Mouse (Mus musculus) embryonic fibroblast, embryonic 13.5 days (primary cell): Measurements from ENCODE around the gene Ap2a1. TPM values are rescaled to one million over a fixed set of nuclear protein-coding genes. Genes with fewer than 3 reads are reported as not detected.

Experiments
- H3K27ac ChIP-seq: 2 replicates; pipeline ENCODE4 v1.5.1; 2012; ENCODE audit warnings: low read length, control low read depth, inconsistent platforms; ENCODE audit not compliant: insufficient read depth
- H3K4me1 ChIP-seq: 2 replicates; pipeline ENCODE4 v1.6.1; 2011; ENCODE audit warnings: low read length; ENCODE audit not compliant: control insufficient read depth, insufficient read depth
- H3K4me3 ChIP-seq: 2 replicates; pipeline ENCODE4 v1.5.1; 2011; ENCODE audit warnings: mild to moderate bottlenecking, control low read depth, low read length; ENCODE audit not compliant: insufficient read depth
- CTCF ChIP-seq: IDR thresholded peaks from 2 replicates; pipeline ENCODE4 v1.5.1; 2011; ENCODE audit warnings: mild to moderate bottlenecking, control low read depth, low read length, moderate library complexity, borderline replicate concordance; ENCODE audit not compliant: insufficient read depth
- POLR2A ChIP-seq: IDR thresholded peaks from 2 replicates; pipeline ENCODE4 v1.6.1; 2011; ENCODE audit warnings: low read depth, mild to moderate bottlenecking, control low read depth, low read length, moderate library complexity
- polyA plus RNA-seq: library from polyadenylated mRNA; stranded (reverse); fragments of >200 nt; gene quantifications from 2 replicates; pipeline ENCODE4 v1.2.4, GENCODE M21; 2011; ENCODE audit warnings: low read depth; ENCODE audit not compliant: missing spikeins, insufficient read length

Gene Ap2a1
- polyA plus RNA-seq, 1 experiment = 129 TPM

GRCm38 (mm10) chr7:44854356-44855031 lies 74.8 kb downstream of the Ap2a1 start:
- H3K27ac ChIP-seq = peak overlapping the region; percentile 85
- peaks cover 13% of the 10 kb centered on the region for H3K4me1 ChIP-seq
- peak overlapping the region; percentile 30 for H3K4me3 ChIP-seq
- peak; percentile 54 for TF ChIP-seq POLR2A
- no peak for TF ChIP-seq CTCF

DNA sequence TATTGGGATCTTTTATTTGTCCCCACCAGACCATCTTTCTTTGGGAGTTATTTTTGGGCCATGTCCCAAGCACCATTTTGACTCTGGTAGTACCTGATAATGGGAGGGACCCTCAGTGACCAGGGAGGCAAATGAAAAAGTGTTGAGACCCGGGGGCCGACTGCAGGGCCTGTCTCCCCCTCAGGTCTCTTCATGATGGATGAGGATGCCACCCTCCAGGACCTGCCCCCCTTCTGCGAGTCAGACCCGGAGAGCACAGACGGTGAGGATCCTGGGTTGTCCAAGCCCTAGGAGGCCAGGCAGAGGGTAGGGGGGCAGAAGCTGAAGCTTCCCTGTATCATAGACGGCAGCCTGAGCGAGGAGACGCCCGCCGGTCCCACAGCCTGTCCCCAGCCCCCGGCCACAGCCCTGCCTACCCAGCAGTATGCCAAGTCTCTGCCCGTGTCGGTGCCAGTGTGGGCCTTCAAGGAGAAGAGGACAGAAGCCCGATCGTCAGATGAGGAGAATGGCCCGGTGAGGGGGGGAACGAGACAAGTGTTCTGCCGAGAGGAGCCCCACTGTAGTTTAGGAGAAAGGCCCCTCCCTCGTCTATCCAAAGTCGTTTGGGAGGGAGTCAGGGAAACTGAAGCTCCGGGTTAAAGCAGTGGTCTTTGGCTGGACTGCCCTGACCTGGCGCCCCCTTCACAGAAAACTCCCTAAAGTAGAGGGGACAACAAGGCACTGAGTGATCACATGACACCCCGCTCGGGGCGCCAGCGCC lies 75.5 kb downstream of the Ap2a1 start:
- H3K4me3 ChIP-seq = peak overlapping the region; percentile 30
- H3K27ac ChIP-seq = peak overlapping the region; percentile 85
- TF ChIP-seq CTCF (no peak), POLR2A (no peak; the same call in 1 of the 2 replicates)
- peaks cover 13% of the 10 kb centered on the region for H3K4me1 ChIP-seq

DNA sequence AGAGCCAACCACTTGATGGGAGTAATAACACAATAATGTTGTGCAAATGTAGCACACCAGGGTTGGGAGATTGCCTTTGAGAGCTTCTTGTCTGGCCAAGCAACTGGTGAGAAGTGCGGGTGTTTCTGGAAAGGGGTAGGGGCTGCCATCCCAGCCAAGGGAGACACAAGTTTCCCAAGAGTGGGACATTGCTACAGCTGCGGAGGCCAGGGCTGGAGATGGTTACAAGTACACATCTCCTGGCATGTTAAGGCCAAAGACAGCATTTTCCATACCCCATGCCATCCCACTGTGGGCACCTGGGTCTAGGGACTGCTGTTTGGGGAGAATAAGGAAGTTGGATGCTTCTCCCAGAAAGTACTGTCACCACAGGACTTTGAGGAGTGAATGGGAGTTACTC lies 76.2 kb downstream of the Ap2a1 start:
- TF ChIP-seq POLR2A = no peak
- no peak for TF ChIP-seq CTCF
- no peak overlapping the region for H3K27ac ChIP-seq
- H3K4me3 ChIP-seq = no peak overlapping the region
- H3K4me1 ChIP-seq = peaks cover 13% of the 10 kb centered on the region

- H3K27ac ChIP-seq = no peak overlapping the region
- peaks cover 16% of the 10 kb centered on the region for H3K4me1 ChIP-seq
- H3K4me3 ChIP-seq = no peak overlapping the region
- no peak for TF ChIP-seq CTCF
- no peak; the same call in 1 of the 2 replicates for TF ChIP-seq POLR2A
Measured at GRCm38 (mm10) chr7:44852259-44853027, 76.9 kb downstream of the Ap2a1 start.

- Histone ChIP-seq H3K4me1 (peaks cover 17% of the 10 kb centered on the region), H3K4me3 (no peak overlapping the region)
- no peak for TF ChIP-seq CTCF
- TF ChIP-seq POLR2A = 0 out of 2 replicates have a peak, but pooled peaks have one; percentile 23
Measured at GRCm38 (mm10) chr7:44851625-44852234, 77.6 kb downstream of the Ap2a1 start.

GRCm38 (mm10) chr7:44850789-44851624 lies 78.3 kb downstream of the Ap2a1 start:
- TF ChIP-seq POLR2A (no peak; the same call in 1 of the 2 replicates), CTCF (no peak)
- Histone ChIP-seq H3K4me1 (peaks cover 17% of the 10 kb centered on the region), H3K4me3 (peak overlapping the region; percentile 60), H3K27ac (peak overlapping the region; percentile 92)

More at GRCm38 (mm10) chr7:44851625-44852234, 77.6 kb downstream of the Ap2a1 start:
- H3K27ac ChIP-seq = no peak overlapping the region

Other genes with a start within 250 kb of the Ap2a1 start
- gene Izumo2, start 220.8 kb downstream of the Ap2a1 start, polyA plus RNA-seq = not detected in 2 replicates
- gene Vrk3, start 181.1 kb downstream of the Ap2a1 start, polyA plus RNA-seq = 26.3 and 27.4 TPM in 2 replicates
- gene Zfp473, start 178.4 kb downstream of the Ap2a1 start, polyA plus RNA-seq = 0.12 and 0.53 TPM in 2 replicates
- 41.1 and 41.2 TPM in 2 replicates for gene Nup62, start 113.4 kb downstream of the Ap2a1 start, polyA plus RNA-seq
- 2.1 and 2.3 TPM in 2 replicates for gene Il4i1, start 113.1 kb downstream of the Ap2a1 start, polyA plus RNA-seq
- 342 and 471 TPM in 2 replicates for gene Atf5, start 112.8 kb downstream of the Ap2a1 start, polyA plus RNA-seq
- 80.0 and 84.2 TPM in 2 replicates for gene Akt1s1, start 80.5 kb downstream of the Ap2a1 start, polyA plus RNA-seq
- 26.9 and 33.8 TPM in 2 replicates for gene Tbc1d17, start 80.4 kb downstream of the Ap2a1 start, polyA plus RNA-seq
- gene Pnkp, start 72.4 kb downstream of the Ap2a1 start, polyA plus RNA-seq = 24.7 and 30.6 TPM in 2 replicates
- 144 and 160 TPM in 2 replicates for gene Ptov1, start 59.7 kb downstream of the Ap2a1 start, polyA plus RNA-seq
- gene Med25, start 36.8 kb downstream of the Ap2a1 start, polyA plus RNA-seq = 33.4 and 42.8 TPM in 2 replicates
- 11.1 and 11.5 TPM in 2 replicates for gene Fuz, start 33.4 kb downstream of the Ap2a1 start, polyA plus RNA-seq
- gene Tsks, start 13.7 kb upstream of the Ap2a1 start, polyA plus RNA-seq = not detected in 2 replicates
- 68.9 and 82.5 TPM in 2 replicates for gene Cpt1c, start 45.4 kb upstream of the Ap2a1 start, polyA plus RNA-seq
- 403 and 439 TPM in 2 replicates for gene Prmt1, start 57.1 kb upstream of the Ap2a1 start, polyA plus RNA-seq
- 62.2 and 75.1 TPM in 2 replicates for gene Irf3, start 68.2 kb upstream of the Ap2a1 start, polyA plus RNA-seq
- gene Bcl2l12, start 69.2 kb upstream of the Ap2a1 start, polyA plus RNA-seq = 31.8 and 37.1 TPM in 2 replicates
- gene Scaf1, start 86.9 kb upstream of the Ap2a1 start, polyA plus RNA-seq = 75.4 and 79.8 TPM in 2 replicates
- gene Rras, start 88.5 kb upstream of the Ap2a1 start, polyA plus RNA-seq = 83.0 and 116 TPM in 2 replicates
- 15.4 and 16.9 TPM in 2 replicates for gene Prr12, start 123.4 kb upstream of the Ap2a1 start, polyA plus RNA-seq
- gene Nosip, start 132.9 kb upstream of the Ap2a1 start, polyA plus RNA-seq = 33.0 and 38.0 TPM in 2 replicates
- gene Prrg2, start 133.2 kb upstream of the Ap2a1 start, polyA plus RNA-seq = 15.1 and 17.5 TPM in 2 replicates
- 439 and 601 TPM in 2 replicates for gene Rcn3, start 162.7 kb upstream of the Ap2a1 start, polyA plus RNA-seq
- gene Fcgrt, start 174.4 kb upstream of the Ap2a1 start, polyA plus RNA-seq = 41.5 and 64.3 TPM in 2 replicates
- gene Rps11, start 194.9 kb upstream of the Ap2a1 start, polyA plus RNA-seq = 1,929 and 1,977 TPM in 2 replicates
- 3,288 and 3,370 TPM in 2 replicates for gene Rpl13a, start 199.3 kb upstream of the Ap2a1 start, polyA plus RNA-seq
- 1.8 TPM in 2 replicates for gene Gm45713, start 206.7 kb upstream of the Ap2a1 start, polyA plus RNA-seq
- 9.4 and 17.1 TPM in 2 replicates for gene Flt3l, start 206.9 kb upstream of the Ap2a1 start, polyA plus RNA-seq
- 45.6 and 56.2 TPM in 2 replicates for gene Pih1d1, start 224.8 kb upstream of the Ap2a1 start, polyA plus RNA-seq
- gene Aldh16a1, start 225.1 kb upstream of the Ap2a1 start, polyA plus RNA-seq = 24.9 and 25.0 TPM in 2 replicates
- 0.28 and 0.58 TPM in 2 replicates for gene Slc17a7, start 234.5 kb upstream of the Ap2a1 start, polyA plus RNA-seq